Mouse (Mus musculus) lung, adult 2 months (tissue): Measurements from ENCODE around the gene Hmgcll1. TPM values are rescaled to one million over a fixed set of nuclear protein-coding genes. Genes with fewer than 3 reads are reported as not detected.
A peak's percentile ranks its signal among the peaks of the same experiment; 100 is the strongest.

Experiments
- DNase-seq: peaks from one replicate; pipeline ENCODE4 v3.0.0; 2022
- H3K4me1 ChIP-seq: fragments of 200-500 bp; 2 replicates; pipeline ENCODE4 v1.6.1; 2011; ENCODE audit warnings: low read length; ENCODE audit not compliant: control insufficient read depth, insufficient read depth
- H3K4me3 ChIP-seq: fragments of 200-500 bp; replicated peaks from 2 replicates; pipeline ENCODE3; 2011; ENCODE audit warnings: low read depth, mild to moderate bottlenecking, control low read depth, low read length; ENCODE audit errors: extremely low read depth
- CTCF ChIP-seq: fragments of 200-500 bp; IDR thresholded peaks from 2 replicates; pipeline ENCODE4 v1.5.1; 2011; ENCODE audit warnings: mild to moderate bottlenecking, low read length, control low read depth; ENCODE audit not compliant: insufficient read depth
- POLR2A ChIP-seq: fragments of 200-500 bp; IDR thresholded peaks from 2 replicates; pipeline ENCODE4 v1.6.1; 2011; ENCODE audit warnings: low read depth, mild to moderate bottlenecking, control low read depth, low read length, borderline replicate concordance; ENCODE audit errors: extremely low read depth
- WGBS: fragments of 180-500 bp; shearing (Covaris S2); methylation state at CpG from one replicate; pipeline ENCODE4 v1.1.7; 2018; 5-methylcytosine and 5-hydroxymethylcytosine counted together
- polyA plus RNA-seq: library from polyadenylated mRNA; depleted of rRNA; stranded (reverse); fragments of >200 nt; gene quantifications from 2 replicates; pipeline ENCODE4 v1.2.3, GENCODE M21; 2012; rRNA removed

The Hmgcll1 gene
- 1.6 and 2.7 TPM in 2 replicates for polyA plus RNA-seq

DNA sequence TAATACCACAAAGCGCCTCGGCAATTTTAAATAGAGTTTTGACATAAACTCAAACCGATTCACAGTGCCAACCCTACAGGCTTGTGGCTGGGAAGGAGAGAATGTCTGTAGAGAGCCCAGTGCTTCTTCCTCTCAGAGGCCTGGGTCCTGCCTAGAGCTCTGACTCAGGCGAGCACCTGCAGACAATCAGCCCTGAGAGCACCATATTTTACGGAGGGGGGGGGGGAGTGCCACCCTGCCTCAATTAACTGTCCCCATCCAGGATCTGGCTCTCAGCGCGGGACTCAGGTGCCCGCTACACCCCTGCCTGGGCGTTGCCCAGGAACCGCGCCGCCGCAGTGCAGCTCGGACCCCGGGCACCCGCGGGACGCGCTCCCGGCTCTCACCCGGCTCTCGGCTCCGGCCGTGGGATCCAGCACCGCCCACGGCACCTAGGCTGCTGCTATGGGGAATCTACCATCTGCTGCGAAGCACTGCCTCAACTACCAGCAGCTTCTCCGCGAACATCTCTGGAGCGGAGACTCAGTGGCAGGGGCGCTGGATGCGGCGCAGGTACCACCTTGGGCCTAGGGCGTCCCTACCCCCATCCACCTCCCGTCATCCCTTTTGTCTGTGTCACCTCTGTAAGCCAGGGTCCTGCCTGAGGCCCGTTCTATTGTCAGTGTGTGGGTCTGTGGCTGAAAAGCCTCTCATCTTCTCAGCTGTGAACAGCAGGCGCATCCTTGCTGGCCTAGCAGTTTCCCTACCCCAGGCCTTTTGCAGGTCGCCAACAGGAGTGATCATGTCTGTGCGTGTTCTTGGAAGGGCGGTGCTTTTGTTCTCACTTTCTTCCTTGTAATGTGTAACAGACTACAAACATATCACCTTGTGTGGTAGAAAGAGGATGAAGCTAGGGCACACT lies at the start of gene Hmgcll1:
Gene Hmgcll1, plus strand, starts transcription at position 225 of the 901 bp plus-strand sequence.
- Histone ChIP-seq H3K4me1 (peaks cover 8% of the 10 kb centered on the region), H3K4me3 (peak within 1 kb of the TSS; percentile 63)
- 26% methylated on average over 40 of the region's 40 CpGs for WGBS
- peak; percentile 46 for DNase-seq
- no peak for TF ChIP-seq POLR2A
- TF ChIP-seq CTCF = no peak

DNA sequence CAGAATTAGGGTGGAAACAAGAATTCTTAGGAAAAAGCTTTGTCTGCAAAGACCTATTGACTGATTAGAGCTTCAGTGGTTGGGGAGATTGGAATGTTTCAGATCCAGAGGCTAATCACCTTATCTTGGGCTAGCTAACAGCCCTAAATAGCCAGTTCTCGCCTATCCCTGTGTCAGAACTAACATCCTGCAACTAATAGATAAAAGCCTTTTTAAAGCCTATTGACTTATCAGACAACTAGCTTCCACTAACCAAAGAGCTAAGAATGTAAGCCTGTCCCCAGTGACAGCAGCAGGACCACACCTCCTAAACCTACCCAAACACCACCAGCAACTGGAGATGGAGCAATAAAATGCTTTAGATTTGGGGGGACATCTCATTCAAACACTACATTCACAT lies 34.6 kb upstream of the Hmgcll1 start:
- Histone ChIP-seq H3K4me1 (no peaks in the 10 kb centered on the region), H3K4me3 (no peak overlapping the region)
- no peak for DNase-seq
- WGBS = 81% methylated on average over 1 of the region's 1 CpGs
- TF ChIP-seq POLR2A (no peak), CTCF (no peak)

DNA sequence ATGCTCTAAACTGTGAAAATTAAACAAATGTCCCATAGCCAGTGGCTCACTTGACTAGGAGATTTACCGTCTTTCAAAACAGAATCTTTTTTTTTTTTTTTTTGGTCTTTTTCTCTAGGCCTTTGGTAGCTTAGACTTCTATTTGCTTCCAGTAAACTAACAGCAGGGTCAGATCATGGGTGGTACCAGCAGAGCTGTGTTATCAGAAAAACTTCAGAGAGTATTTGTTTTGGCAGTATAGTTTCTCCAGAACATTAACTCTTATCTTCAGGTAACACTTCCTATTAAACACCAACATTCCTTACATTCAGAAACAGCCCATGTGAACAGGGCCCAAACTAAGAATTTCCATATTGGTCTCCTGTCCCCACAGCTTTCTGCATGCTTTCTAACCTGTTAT lies 33.5 kb upstream of the Hmgcll1 start:
- no peak overlapping the region for H3K4me3 ChIP-seq
- 60% methylated on average over 1 of the region's 1 CpGs for WGBS
- no peak for TF ChIP-seq POLR2A
- TF ChIP-seq CTCF = no peak
- H3K4me1 ChIP-seq = no peaks in the 10 kb centered on the region
- DNase-seq = no peak

DNA sequence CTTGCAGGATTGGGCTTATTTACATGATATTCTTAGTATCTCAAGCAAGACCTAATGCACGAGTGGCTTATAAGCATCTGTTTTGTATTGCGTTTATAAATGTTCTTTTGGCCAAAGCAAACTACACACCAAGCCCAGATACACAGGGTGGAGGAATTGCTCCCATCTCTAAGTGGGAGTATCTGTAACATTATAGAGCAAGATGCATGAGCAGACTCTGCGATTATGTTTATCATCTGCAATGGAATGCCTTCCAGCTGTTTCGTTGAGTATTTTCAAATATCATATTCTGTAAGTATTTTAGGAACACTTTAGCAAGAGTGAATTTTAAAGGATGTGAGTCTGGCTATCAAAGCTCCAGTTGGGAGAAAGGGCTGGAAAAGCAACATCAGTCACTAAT lies 25.2 kb upstream of the Hmgcll1 start:
- H3K4me1 ChIP-seq = no peaks in the 10 kb centered on the region
- TF ChIP-seq CTCF (no peak), POLR2A (no peak)
- H3K4me3 ChIP-seq = no peak overlapping the region
- WGBS = 74% methylated on average over 4 of the region's 4 CpGs
- DNase-seq = no peak

DNA sequence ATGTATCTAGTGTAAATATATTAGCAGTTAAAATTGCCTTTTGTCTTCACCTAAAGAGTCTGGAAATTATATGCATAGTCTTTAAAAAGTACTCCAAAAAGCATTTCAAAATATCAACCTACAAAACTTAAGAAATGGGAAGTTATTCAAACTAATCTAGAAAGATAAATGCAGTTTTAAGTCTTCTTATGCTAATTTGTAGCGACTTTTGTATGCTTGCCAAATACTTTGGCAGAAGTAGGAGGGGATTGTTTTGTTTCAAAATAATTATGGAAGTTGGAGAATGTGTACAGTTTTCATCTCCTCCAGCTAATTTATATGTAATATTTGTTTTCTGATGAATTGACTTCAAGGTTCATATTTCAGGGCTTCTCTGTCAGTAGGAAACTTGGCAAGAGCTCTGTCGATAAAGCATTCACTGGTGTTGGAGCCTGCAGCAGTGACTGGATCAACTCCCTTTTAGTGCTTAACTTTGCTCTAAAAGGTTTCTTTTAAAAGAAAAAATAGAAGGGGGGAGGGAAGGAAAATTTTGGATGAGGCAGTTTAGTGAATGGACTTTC lies 15.8 kb upstream of the Hmgcll1 start:
- H3K4me3 ChIP-seq = no peak overlapping the region
- TF ChIP-seq POLR2A = no peak
- TF ChIP-seq CTCF = no peak
- no peak for DNase-seq
- WGBS = 41% methylated on average over 2 of the region's 2 CpGs
- H3K4me1 ChIP-seq = no peaks in the 10 kb centered on the region; the same call in 1 of the 2 replicates

DNA sequence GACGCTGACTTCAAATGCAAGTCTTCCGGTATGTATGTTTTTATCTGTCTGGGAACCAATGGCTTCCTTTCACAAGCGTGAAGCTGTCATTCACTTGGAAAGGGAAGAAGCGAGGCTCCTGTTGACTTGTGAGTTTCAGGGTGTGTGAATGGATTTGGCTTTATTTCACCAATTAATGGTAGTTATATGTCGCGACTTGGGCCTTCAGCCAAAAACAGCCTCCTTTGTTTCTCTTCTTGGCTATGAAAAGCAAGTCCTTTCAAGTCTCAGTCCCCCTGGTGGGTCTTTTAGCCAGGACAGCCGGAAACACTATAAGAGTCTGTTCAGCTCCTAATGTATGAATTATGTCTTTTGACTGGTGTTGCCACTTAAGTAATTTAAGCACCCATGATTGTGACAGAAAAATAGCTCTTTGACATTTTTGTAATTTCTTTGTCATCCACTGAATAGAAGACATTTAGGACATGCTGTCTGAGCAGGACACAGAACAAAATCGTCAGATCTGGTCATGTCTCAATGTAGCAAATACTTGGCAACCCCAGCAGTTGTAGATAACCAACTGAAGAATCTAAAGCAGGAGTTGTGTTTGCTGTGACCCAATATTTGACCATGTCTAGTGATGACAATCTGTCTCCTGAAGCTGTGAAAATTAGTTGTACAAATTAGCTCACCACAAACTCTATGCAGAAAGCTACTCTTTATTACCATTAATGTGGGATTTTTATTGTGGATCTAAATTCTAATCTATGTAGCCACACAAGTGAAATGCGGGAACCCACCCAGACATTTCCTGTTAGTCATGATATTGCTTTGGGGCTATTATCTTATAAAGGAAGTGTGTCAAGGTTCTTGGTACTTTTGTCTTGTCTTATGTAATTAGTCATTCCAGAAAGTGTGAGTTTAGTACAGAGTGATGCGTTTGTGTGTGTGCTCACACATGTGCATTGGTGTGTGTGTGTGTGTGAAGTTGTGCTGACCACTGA lies 13.5 kb upstream of the Hmgcll1 start:
- 58% methylated on average over 10 of the region's 10 CpGs for WGBS
- no peak for TF ChIP-seq CTCF
- no peak for TF ChIP-seq POLR2A
- Histone ChIP-seq H3K4me3 (no peak overlapping the region), H3K4me1 (peaks cover 2% of the 10 kb centered on the region)
- no peak for DNase-seq

DNA sequence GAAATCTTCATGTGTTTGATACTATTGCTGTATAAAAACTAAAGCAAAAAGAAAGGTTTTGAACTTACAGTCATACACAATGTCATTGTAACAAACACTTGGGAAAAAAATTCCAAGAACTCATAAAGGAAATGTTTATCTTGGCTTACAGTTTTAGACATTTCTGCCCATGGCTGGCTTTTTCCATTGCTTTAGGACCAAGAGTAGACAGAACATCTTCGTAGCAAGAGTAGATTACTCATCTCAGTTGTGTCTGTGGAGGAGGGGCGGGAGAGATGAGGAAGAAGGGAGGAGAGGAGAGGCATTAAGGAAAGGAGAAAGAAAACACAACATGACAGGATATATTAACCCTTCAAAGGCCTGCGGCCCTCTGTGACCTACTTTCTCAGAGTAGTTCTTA lies 11.6 kb upstream of the Hmgcll1 start:
- DNase-seq = no peak
- TF ChIP-seq POLR2A (no peak), CTCF (no peak)
- peaks cover 5% of the 10 kb centered on the region for H3K4me1 ChIP-seq
- H3K4me3 ChIP-seq = no peak overlapping the region
- WGBS = 51% methylated on average over 3 of the region's 3 CpGs

DNA sequence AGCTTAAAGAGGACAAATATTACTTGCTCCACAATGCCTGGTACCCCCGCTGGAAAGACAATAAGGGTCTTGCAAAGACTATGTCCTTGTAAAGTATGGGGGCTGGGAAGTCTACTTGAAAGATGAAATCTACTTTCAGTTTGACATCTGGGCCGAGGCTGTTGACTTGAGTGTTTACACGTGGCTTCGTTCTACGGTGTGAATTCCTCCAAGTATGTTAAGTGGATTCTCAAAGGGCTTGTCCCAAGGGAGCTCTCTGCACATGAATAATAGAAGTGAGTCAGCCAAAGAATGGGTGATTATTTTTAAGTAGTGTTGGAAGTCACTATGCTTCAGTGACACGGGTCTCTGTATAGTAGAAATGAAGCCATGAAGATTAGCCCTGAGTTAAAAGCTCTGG lies 11.0 kb upstream of the Hmgcll1 start:
- no peak for TF ChIP-seq CTCF
- no peak for TF ChIP-seq POLR2A
- Histone ChIP-seq H3K4me1 (peaks cover 5% of the 10 kb centered on the region), H3K4me3 (no peak overlapping the region)
- WGBS = 23% methylated on average over 6 of the region's 6 CpGs
- DNase-seq = no peak

DNA sequence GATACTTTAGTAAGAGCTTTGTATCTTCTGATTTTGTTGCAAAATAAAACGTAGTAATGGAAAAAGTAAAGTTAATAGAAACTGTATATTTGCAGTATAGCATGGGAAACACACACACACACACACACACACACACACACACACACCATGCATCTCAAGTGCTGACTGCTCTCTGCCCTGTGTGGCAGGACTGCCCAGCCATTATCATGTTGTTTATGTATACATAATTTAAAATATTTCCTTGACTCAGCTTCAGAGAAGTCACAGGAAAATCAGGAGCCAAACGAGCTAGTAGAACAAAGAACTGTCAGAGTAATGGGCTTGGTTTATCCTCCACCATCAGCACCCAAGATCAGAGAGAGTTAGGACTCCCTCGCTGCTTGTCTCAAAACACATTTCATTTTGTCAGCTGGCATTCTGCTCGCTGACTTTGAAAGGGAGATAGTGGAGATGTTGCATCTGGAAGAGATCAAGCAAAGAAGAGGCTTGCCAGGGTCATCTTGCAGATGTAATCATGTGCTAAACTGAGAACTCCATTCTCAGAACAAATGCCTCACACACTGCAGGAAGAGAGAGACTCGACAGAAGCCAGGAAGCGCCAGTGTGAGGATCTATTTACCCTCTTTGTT lies 7.2 kb upstream of the Hmgcll1 start:
- DNase-seq = no peak

More for the DNA sequence above, 7.2 kb upstream of the Hmgcll1 start:
- WGBS = 28% methylated on average over 6 of the region's 6 CpGs
- peaks cover 5% of the 10 kb centered on the region for H3K4me1 ChIP-seq
- H3K4me3 ChIP-seq = no peak overlapping the region
- TF ChIP-seq CTCF = no peak
- TF ChIP-seq POLR2A = no peak
